Mouse (Mus musculus): ENCODE measurements around the gene Olfr1451. TPM values are rescaled to one million over a fixed set of nuclear protein-coding genes. Genes with fewer than 3 reads are reported as not detected.
"Not testable (repeated sequence)": the region's sequence is repeated elsewhere in the genome, so short reads cannot be mapped to it uniquely, and the experiment has no call there.

Gene Olfr1451
- not detected for polyA plus RNA-seq (2012; fragmentation: generic; extraction: Trizol)
- long read RNA-seq, experiment 1 = 0 reads
- long read RNA-seq, experiment 2 = 0 reads

DNA sequence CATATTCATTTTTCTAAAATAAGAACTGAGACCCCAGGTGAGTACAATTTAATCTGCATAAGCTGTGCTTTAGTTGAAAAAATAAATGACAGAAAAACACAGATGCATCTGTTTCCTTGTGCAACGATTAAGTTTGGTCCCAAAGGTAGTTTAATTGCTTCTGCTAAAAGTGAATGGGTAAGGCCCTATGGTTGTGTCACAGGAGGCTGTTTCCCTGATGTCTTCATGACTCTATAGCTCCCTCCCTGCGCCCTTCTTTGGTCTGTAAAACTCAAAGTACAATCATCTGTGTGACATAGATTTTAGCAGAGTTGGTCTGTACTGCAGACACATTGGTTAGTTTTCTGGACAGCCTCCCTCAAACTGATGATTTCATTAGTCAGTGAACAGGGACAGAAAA is at the start of gene Olfr1451:
TSS of gene Olfr1451 (plus strand) at position 301 of the 400 bp plus-strand sequence.
- TF ChIP-seq CEBPB (IDR thresholded peaks at IDR 0.05; ENCODE audit: low read depth) (no peak), FOSL1 (IDR thresholded peaks at IDR 0.05; ENCODE audit: insufficient read depth, low read length, poor library complexity, severe bottlenecking) (no peak)
- H3K79me3 ChIP-seq (ENCODE audit: low read depth) = no peaks in the 10 kb centered on the region
- H3K4me3 ChIP-seq (ENCODE audit: insufficient read depth, poor library complexity, severe bottlenecking) = no peak within 1 kb of the TSS

DNA sequence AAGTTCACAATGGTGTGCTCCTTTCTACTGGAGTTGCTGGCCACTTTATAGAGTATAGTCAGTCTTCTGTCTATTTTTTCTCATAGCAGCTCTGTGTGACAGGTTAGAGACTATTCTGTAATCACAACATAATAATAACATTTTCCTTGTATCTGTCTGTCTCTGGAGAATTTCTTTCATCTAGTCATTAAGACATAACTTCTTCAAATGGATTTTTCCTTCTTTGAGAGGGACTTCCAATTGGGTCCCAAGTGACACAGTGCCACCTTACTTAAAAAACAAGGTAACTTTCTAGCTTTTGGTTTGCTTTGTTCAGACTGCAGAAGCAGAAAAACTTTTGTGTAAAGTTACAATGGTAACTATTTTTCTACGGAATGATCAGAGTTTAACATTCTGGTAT is 44.9 kb upstream of the Olfr1451 start, which contains the start of gene Olfr1450:
TSS of gene Olfr1450 (plus strand) at position 301 of the 400 bp plus-strand sequence.
- H3K27me3 ChIP-seq (ENCODE audit: control insufficient read depth, insufficient read depth, insufficient read length) = no peaks in the 10 kb centered on the region
- no peak within 1 kb of the TSS for H3K4me3 ChIP-seq (ENCODE audit: insufficient read depth, poor library complexity, severe bottlenecking)
- H3K79me2 ChIP-seq (ENCODE audit: control insufficient read depth, insufficient read depth) = no peaks in the 10 kb centered on the region
- TF ChIP-seq MYOG (IDR thresholded peaks at IDR 0.05; ENCODE audit: control insufficient read depth, extremely low read depth, insufficient read length) (no peak), MYOD1 (IDR thresholded peaks at IDR 0.05; ENCODE audit: control insufficient read depth, insufficient read length, low read depth) (no peak), MAX (IDR thresholded peaks at IDR 0.05) (no peak), CEBPB (IDR thresholded peaks at IDR 0.05; ENCODE audit: low read depth) (no peak), USF1 (IDR thresholded peaks at IDR 0.05; ENCODE audit: low read depth) (no peak), FOSL1 (IDR thresholded peaks at IDR 0.05; ENCODE audit: insufficient read depth, low read length, poor library complexity, severe bottlenecking) (no peak), CTCF (IDR thresholded peaks at IDR 0.05; ENCODE audit: control insufficient read depth, insufficient read depth, insufficient read length) (no peak)
- no peaks in the 10 kb centered on the region for H3K79me3 ChIP-seq (ENCODE audit: low read depth)
- no peaks in the 10 kb centered on the region for H3K36me3 ChIP-seq (ENCODE audit: control insufficient read depth, insufficient read depth)
- no peak within 1 kb of the TSS for H3ac ChIP-seq (ENCODE audit: control insufficient read depth, insufficient read length, low read depth)

More for the DNA sequence above, at the start of gene Olfr1451:
- H3K36me3 ChIP-seq (ENCODE audit: control insufficient read depth, insufficient read depth) = no peaks in the 10 kb centered on the region
- no peaks in the 10 kb centered on the region for H3K27me3 ChIP-seq (ENCODE audit: control insufficient read depth, insufficient read depth, insufficient read length)
- no peak within 1 kb of the TSS for H3ac ChIP-seq (ENCODE audit: control insufficient read depth, insufficient read length, low read depth)
- no peaks in the 10 kb centered on the region for H3K79me2 ChIP-seq (ENCODE audit: control insufficient read depth, insufficient read depth)

DNA sequence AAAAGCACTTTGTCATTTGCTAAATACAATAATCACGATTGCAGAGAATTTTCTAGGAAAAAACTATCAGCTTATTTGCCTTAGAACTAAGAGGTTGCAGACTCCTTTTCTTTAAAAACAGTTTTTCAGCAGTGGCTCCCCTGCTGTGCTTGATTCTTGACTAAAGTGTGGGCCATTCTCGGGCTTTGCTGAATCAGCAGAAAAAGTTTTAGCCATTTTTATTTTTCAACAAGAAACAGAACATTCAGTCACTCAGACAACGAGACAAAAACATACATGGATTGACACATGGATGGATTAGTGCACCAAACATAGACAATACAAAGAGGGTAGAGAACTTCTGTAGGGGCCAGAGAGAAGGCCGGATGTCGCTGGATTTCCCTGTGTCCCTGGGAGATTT is 24.7 kb upstream of the Olfr1451 start:
- H3K27me3 ChIP-seq (ENCODE audit: control insufficient read depth, insufficient read depth, insufficient read length); H3K79me2 ChIP-seq (ENCODE audit: control insufficient read depth, insufficient read depth); H3K4me3 ChIP-seq (ENCODE audit: insufficient read depth, poor library complexity, severe bottlenecking); H3K36me3 ChIP-seq (ENCODE audit: control insufficient read depth, insufficient read depth); H3ac ChIP-seq (ENCODE audit: control insufficient read depth, insufficient read length, low read depth); H3K79me3 ChIP-seq (ENCODE audit: low read depth): not testable (repeated sequence)

DNA sequence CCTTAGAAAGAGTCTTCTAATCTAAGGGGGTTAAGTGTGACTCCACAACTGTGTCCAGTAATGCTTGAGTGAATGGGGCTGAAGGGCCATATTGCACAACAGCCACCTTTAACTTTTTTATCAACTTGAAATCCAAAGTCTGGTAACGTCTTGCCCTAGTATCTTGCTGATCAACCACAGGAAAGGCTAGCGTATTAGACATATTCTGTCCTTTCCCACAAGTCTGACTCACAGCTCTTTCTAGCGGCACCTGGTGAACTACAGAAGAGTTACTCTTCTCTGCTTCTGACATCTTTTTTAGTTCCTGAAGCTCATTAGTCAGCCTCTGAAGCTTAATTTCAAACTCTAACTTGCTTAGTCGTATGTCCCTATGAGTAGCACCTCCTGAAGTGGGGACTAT is 2.5 kb upstream of the Olfr1451 start:
- not testable (repeated sequence) for H3ac ChIP-seq (ENCODE audit: control insufficient read depth, insufficient read length, low read depth); H3K27me3 ChIP-seq (ENCODE audit: control insufficient read depth, insufficient read depth, insufficient read length); H3K4me3 ChIP-seq (ENCODE audit: insufficient read depth, poor library complexity, severe bottlenecking); H3K79me3 ChIP-seq (ENCODE audit: low read depth); H3K36me3 ChIP-seq (ENCODE audit: control insufficient read depth, insufficient read depth); H3K79me2 ChIP-seq (ENCODE audit: control insufficient read depth, insufficient read depth)

DNA sequence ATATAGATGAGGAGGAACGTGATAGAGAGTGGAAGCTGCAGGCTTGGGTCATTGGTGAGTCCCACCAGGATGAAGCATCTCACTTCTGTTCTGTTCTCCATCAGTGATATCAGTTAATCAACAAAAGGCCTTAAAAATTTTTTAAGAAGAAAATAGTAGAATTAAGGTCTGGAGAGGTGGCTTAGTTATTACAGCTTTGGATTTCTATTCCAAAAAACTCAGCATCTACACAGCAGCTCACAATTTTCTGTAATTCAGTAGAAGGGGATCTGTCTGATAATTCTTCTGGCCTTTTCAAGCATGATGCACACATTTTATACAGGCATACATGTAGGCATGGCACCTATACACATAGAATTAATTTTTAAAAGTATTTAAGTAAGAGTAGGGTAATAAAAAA is 33.4 kb downstream of the Olfr1451 start, which contains the start of gene Olfr1453:
TSS of gene Olfr1453 (minus strand) at position 101 of the 400 bp plus-strand sequence.
- H3K4me3 ChIP-seq (ENCODE audit: insufficient read depth, poor library complexity, severe bottlenecking) = no peak within 1 kb of the TSS
- no peak within 1 kb of the TSS for H3ac ChIP-seq (ENCODE audit: control insufficient read depth, insufficient read length, low read depth)
- TF ChIP-seq MYOG (IDR thresholded peaks at IDR 0.05; ENCODE audit: control insufficient read depth, extremely low read depth, insufficient read length) = no peak
- no peak for TF ChIP-seq CEBPB (IDR thresholded peaks at IDR 0.05; ENCODE audit: low read depth)
- no peak for TF ChIP-seq CTCF (IDR thresholded peaks at IDR 0.05; ENCODE audit: control insufficient read depth, insufficient read depth, insufficient read length)
- TF ChIP-seq USF1 (IDR thresholded peaks at IDR 0.05; ENCODE audit: low read depth) = no peak
- TF ChIP-seq FOSL1 (IDR thresholded peaks at IDR 0.05; ENCODE audit: insufficient read depth, low read length, poor library complexity, severe bottlenecking) = no peak
- no peak for TF ChIP-seq MYOD1 (IDR thresholded peaks at IDR 0.05; ENCODE audit: control insufficient read depth, insufficient read length, low read depth)
- no peaks in the 10 kb centered on the region for H3K36me3 ChIP-seq (ENCODE audit: control insufficient read depth, insufficient read depth)
- no peaks in the 10 kb centered on the region for H3K79me2 ChIP-seq (ENCODE audit: control insufficient read depth, insufficient read depth)
- H3K79me3 ChIP-seq (ENCODE audit: low read depth) = no peaks in the 10 kb centered on the region
- no peaks in the 10 kb centered on the region for H3K27me3 ChIP-seq (ENCODE audit: control insufficient read depth, insufficient read depth, insufficient read length)

Other genes with a start within 250 kb of the Olfr1451 start
- 1.4 TPM for gene Cntf, start 229.4 kb upstream of the Olfr1451 start, polyA plus RNA-seq (2012; fragmentation: generic; extraction: Trizol)
- gene Zfp91, start 198.9 kb upstream of the Olfr1451 start, polyA plus RNA-seq (2012; fragmentation: generic; extraction: Trizol) = 25.0 TPM
- gene Lpxn, start 198.8 kb upstream of the Olfr1451 start, polyA plus RNA-seq (2012; fragmentation: generic; extraction: Trizol) = 0.11 TPM
- not detected for gene Gm5244, start 148.3 kb upstream of the Olfr1451 start, polyA plus RNA-seq (2012; fragmentation: generic; extraction: Trizol)
- not detected for gene Olfr1444, start 137.7 kb upstream of the Olfr1451 start, polyA plus RNA-seq (2012; fragmentation: generic; extraction: Trizol)
- gene Olfr1445, start 111.2 kb upstream of the Olfr1451 start, polyA plus RNA-seq (2012; fragmentation: generic; extraction: Trizol) = not detected
- gene Olfr1446, start 101.5 kb upstream of the Olfr1451 start, polyA plus RNA-seq (2012; fragmentation: generic; extraction: Trizol) = not detected
- gene Olfr1447, start 91.3 kb upstream of the Olfr1451 start, polyA plus RNA-seq (2012; fragmentation: generic; extraction: Trizol) = not detected
- not detected for gene Olfr1448, start 70.6 kb upstream of the Olfr1451 start, polyA plus RNA-seq (2012; fragmentation: generic; extraction: Trizol)
- not detected for gene Olfr1449, start 64.2 kb upstream of the Olfr1451 start, polyA plus RNA-seq (2012; fragmentation: generic; extraction: Trizol)
- gene Olfr1450, start 44.8 kb upstream of the Olfr1451 start, polyA plus RNA-seq (2012; fragmentation: generic; extraction: Trizol) = not detected
- gene Olfr1453, start 33.3 kb downstream of the Olfr1451 start, polyA plus RNA-seq (2012; fragmentation: generic; extraction: Trizol) = not detected
- not detected for gene Olfr1454, start 65.6 kb downstream of the Olfr1451 start, polyA plus RNA-seq (2012; fragmentation: generic; extraction: Trizol)
- gene Olfr1457, start 102.9 kb downstream of the Olfr1451 start, polyA plus RNA-seq (2012; fragmentation: generic; extraction: Trizol) = not detected
- gene Olfr1458, start 111.8 kb downstream of the Olfr1451 start, polyA plus RNA-seq (2012; fragmentation: generic; extraction: Trizol) = not detected
- gene Olfr1459, start 154.5 kb downstream of the Olfr1451 start, polyA plus RNA-seq (2012; fragmentation: generic; extraction: Trizol) = 0.01 TPM
- gene Olfr1461, start 168.0 kb downstream of the Olfr1451 start, polyA plus RNA-seq (2012; fragmentation: generic; extraction: Trizol) = not detected
- not detected for gene Olfr1462, start 190.7 kb downstream of the Olfr1451 start, polyA plus RNA-seq (2012; fragmentation: generic; extraction: Trizol)
- not detected for gene Olfr1463, start 236.3 kb downstream of the Olfr1451 start, polyA plus RNA-seq (2012; fragmentation: generic; extraction: Trizol)

Data from C2C12 (cell line).